Mouse (Mus musculus): ENCODE measurements around the gene Schip1.

The Schip1 gene

DNA sequence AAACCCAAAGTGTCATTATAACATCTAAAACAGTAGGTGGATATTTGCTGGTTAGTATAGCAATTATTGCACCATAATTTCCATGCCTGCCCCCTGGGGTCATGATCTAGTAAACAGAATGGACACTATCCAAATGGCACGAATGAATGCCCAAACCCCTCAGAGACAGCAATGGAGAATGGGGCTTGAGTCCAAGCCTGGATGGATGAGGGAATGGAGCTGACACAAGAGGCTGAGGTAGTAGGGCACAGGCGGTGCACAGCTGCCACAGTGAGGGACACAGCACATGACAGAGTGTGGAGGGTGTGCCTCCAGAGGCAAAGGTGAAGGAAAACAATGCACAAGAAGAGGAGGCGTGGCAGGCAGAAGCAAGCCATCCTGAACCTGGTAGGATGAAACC lies 207.3 kb downstream of the Schip1 start:
- no peak for DNase-seq (ENCODE audit: low spot score)

DNA sequence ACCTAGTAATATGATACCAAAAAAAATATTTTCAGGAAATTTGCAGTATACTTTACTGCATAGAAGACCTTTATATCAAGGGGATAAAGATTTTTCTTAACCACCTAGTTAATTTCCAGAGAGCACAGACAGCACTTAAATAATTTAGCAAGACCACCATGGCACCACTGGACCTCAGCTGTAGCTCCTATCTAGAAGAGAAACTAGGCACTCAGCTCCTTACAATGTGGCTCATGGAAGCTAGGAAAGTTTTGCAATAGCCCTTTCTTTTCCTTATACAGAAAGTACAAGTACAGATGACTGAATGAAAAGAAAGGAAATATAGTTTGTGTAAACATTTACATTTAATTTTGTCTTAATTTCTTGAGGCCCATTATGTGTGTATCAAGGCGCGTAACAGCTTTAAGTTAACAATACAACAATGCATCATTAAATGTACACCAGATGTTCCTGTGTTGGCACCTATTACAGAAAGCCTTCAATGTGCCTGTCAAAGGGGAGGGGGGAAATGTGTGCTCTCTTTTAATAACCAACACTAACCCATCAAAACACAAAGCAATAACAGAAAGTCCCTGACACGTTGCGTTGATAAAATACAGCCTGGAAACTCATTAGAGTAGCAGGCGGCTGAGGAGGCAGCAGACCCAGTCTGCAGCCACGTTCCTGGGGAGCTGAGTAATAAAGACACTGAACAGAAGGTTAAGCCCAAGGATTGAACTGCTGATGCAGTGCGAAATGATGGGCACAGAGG lies 218.4 kb downstream of the Schip1 start:
- DNase-seq (ENCODE audit: low spot score), result no peak

DNA sequence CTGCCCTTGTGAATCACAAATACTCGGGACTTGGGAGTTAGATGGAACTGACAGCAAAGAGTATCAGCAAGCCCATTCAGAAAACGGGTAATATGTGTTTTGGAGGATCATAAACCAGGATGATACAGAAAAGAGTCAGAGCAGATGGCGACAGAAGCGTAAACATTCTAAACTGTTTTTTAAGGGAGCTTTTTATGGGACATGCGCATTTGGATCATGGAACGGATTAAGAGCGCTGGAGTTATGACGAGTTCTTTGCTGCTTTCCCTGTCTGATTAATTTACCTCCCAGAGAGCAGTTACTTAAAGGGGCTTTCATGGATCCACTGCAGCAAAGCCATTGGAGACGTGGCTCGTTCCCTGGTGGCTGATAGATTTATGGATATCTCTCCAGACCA lies 219.0 kb downstream of the Schip1 start:
- no peak for DNase-seq (ENCODE audit: low spot score)

DNA sequence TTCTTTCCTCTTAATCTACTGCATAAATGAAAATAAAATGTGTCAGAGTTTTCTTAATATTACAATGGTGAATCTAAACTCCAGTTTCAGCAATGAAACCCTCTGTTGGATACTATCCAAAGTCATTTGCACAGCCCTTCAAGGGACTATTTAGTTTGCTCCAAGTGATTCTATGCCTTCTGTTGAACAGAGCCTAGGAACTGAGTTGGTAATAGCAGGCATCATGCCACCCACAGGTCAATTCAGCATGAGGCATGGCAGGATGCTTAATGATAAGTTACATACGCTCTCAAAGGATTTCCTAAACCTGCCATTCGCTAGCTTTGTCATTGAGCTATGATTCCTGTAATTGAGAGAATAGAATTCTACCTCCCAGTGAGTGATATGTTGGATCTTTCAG lies 219.9 kb downstream of the Schip1 start:
- DNase-seq (ENCODE audit: low spot score), result no peak

DNA sequence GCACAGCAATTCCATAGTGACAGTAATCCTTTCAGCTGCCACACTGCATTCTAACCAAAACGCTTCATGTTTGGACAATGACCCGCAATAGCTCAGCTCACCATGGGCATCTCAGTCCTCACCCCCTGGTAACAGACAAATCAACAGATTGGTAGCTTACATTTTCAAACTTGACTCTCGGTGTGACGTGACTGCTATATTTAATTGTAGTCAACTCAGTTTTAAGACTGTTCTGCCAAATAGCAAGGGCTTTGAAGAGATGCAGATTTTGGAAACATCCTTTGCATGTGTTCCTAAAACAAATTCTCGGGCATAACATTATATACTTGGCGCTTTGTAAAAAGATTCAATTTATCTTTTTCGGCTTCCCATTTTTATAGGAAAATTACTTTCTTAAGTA lies 232.2 kb downstream of the Schip1 start:
- no peak for DNase-seq (ENCODE audit: low spot score)

DNA sequence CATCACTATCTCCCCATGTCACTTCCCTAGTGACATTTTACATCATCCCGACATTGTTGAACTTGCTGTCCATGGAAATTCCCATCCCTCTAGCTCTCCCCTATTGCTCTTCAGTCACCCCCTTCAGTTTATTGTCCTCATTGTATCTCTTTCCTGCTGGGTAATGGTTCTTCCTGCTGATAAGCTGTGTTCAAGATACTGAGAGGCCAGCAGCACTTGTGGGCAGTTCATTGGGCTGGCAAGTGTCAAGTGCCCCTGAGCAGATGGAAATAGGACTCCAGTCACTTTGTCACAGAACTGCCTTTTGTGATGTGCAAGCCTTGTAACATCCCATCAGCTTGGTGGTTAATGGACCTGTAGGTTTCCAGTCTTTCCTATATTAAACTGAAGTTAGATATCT lies 241.0 kb downstream of the Schip1 start:
- no peak for DNase-seq (ENCODE audit: low spot score)

DNA sequence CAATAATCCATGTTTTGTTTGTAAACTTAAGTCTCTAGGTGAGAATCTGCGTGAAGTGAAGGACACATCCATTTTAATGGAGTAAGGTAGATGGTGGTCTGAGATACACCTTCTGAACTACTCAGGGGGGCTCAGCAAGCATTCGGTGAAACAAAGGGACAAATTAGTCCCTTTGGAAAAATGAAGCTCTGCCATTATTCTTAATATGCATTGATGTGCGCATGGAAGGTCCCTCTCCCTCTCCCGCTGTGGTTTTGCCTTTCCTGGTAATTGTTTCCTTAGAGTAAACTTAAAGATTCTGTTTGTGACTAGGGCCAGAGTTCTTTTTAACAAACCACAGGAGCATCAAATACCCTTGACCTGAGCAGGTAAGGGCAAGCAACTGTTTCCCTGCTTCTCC lies 242.1 kb downstream of the Schip1 start:
- DNase-seq (ENCODE audit: low spot score), result no peak

DNA sequence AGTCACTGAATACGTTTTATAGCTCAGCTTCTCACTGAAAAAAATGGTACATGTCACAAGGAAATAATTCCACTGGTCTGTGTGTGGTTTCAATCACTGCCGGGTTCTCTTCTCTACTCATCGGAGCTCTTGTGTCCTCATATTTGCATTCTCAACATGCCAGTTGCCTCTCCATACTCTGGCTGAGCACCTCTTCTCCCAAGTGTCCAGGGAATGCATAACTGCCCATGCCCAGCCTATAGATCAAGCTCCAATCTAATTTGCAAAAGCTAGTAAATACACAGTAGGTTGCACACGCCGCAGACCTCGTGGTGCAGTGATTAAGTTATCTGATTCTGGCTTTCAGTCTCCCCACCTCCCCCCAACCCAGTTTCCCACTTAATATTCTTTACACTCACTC lies 261.0 kb downstream of the Schip1 start:
- no peak for DNase-seq (ENCODE audit: low spot score)

DNA sequence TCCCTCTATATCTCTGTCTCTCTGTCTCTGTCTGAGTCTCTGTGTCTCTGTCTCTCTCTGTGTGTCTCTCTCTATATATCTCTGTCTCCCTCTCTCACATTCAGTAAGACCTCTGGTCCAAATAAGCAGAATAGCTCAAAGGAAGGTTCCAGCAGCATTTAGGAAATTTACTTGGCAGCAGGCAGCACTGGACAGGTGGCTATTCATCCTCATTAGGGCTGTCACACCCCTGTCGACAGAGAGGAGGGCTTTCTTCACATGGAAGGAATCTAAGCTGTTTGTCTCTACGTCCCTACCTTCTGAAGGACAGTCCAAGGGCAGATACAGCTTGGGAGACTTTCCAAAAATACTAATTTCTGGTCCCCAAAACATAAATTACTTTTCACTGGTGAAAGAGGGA lies 267.9 kb downstream of the Schip1 start:
- no peak for DNase-seq (ENCODE audit: low spot score)

DNA sequence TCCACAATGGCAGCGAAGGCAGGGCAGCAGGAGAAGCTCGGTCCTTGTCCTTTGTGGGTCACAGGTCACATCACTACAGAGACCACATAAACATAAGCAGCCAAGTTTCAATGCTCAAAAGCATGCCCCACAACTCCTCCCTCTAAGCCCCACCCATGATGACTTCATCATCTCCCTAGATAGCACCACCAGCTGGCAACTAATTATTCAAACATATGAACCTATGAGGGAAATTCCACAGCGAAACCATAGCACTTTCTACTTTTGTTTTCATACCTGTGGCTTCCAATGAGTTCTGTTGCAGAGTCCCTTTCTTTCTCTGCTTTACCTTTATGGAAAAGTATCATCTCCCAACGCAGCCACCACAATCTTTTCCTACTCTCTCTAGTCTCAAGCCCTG lies 270.9 kb downstream of the Schip1 start:
- no peak for DNase-seq (ENCODE audit: low spot score)

DNA sequence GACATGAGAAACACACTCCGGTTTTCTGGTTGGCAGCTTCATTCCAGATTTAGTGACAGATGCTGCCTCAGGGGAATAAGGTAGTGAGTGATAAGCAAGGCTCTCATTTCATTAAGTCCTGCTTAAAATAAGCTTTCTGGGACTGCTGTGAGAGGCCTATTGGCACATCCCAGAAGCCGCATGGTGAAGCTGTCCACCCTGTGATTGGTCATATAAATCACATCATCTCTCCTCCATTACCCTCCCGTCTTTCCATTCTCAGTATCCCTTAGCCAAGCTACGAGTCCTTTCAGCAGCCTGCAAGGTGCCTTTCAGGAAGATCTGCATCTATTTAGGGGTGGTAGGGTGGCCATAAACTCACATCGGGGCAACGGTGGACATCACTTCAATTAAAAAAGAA lies 286.0 kb downstream of the Schip1 start:
- no peak for DNase-seq (ENCODE audit: low spot score)

DNA sequence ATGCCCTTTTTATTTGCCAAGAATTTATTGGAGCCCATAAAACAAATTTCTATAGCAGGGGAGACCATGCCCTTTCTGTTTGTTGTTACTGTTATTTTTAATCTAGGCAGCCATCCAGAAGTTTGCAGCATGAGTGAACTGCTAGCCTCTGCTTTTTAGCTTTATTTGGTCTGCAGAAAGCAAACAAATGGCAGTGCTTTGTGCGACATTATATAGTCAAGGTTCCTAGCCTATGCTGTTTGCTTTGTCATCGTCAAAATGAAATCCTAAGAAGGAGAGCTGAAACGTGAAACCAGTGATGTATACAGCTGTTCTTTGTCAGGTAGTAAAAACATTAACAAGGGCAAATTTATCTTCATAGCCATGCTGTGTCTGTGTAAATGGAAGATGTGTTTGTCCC lies 286.9 kb downstream of the Schip1 start:
- DNase-seq (ENCODE audit: low spot score), result no peak

DNA sequence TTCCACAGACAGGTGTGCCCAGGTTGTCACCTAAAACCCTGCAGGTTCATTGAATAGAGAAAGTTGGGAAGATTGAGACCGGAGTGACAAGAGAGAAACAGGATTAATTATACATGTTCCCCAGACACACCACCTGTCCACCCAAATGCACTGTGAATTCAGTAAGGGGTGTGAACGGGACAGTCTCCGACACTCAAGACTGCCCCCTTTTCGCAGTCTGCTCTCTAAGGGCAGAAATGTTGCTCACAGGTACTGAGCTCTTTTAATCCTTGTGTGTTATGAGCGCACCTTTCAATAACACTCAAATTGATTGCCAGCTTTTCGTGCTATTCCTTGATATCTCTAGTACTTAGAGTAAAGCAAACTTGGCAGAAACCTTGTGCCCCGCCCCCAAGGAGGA lies 288.4 kb downstream of the Schip1 start:
- DNase-seq (ENCODE audit: low spot score), result no peak

DNA sequence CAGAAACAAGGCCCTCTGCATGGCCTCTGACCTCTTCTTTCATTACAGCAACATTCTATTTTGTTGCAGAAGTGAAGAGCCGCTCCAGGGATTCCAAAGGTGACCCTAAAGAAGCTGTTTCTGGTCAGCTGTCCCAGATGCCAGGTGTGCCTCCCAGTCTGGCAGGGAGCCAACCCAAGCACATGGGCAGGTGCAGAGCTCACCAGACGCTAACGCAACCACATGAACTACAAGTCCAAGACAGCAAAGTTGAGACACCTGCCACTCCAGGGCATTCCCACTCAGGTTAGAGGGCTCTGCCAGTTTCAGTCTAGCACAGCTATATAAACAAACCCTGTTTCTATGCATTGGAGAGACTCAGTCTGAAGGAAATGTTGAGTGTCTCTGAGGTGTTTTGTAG lies 288.9 kb downstream of the Schip1 start:
- DNase-seq (ENCODE audit: low spot score), result no peak

DNA sequence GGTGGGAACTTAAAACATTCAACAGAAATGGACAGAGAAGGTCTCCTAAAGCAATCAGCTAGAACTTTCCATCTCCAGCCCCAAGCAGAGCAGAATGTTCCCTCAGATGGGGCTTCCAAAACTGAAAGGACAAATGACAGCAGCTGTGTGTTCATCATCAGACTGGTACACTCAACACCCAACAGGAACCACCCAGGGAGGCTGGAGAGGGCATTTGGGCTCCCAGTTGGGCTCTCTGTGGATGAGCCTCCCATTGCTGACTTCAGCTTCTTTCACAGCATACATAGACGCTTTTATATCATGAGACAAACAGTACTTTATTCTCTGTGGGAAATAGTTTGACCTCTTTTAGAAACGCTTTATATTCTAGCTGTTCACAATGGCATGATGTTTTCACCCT lies 291.9 kb downstream of the Schip1 start:
- DNase-seq (ENCODE audit: low spot score), result no peak

DNA sequence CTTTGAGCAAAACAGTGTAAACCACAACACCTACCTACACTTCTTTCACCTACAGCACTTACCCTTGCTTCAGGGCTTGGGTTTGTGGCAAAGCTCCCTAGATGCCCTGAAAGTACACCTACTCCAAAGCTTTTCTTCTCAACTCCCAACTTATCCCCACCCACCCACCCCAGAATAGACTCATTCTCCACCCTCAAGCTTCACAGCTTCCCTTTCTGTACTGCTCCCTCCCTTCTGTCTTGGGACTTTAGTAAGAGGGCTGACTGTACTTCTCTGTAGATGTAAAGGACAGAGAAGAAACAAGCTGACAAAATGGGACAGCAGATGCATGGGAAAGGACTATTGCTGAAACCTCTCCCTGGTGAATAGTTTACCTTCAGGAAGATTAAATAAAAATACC lies 303.4 kb downstream of the Schip1 start:
- no peak for DNase-seq (ENCODE audit: low spot score)

DNA sequence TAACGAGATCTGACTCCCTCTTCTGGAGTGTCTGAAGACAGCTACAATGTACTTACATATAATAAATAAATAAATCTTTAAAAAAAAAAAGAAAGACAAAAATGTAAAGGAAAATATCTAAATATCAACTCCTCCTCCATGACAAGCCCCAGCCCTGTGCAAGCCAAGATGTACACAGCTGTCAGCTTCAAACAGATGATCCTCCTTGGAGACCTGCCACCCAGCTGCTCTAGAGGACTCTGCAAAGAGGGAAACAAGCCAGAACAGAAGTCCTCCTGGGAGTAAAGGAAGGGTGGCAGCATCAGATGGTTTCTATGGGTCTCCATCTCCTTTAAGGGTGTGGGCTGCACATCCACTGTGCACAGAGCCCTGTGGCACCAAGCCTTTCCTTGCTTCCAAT lies 308.3 kb downstream of the Schip1 start:
- no peak for DNase-seq (ENCODE audit: low spot score)

DNA sequence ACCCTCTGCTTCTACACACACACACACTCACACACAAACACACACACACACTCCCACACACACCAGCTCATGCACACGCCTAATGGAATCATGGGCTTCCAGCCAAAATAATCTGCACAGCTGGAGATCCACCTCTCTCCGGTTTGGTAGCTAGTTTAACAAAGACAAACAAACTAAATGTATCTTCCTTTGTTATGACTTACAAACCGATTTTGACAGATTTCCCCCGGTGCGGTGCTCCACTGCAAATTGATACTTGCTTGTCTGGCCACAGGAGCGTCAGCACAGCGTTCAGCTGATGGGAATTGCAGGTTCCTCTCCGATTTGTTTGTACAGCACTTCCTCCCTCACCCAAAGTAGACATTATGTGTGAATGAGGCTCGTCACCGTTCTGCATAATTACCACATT lies 310.5 kb downstream of the Schip1 start:
- no peak for DNase-seq (ENCODE audit: low spot score)

DNA sequence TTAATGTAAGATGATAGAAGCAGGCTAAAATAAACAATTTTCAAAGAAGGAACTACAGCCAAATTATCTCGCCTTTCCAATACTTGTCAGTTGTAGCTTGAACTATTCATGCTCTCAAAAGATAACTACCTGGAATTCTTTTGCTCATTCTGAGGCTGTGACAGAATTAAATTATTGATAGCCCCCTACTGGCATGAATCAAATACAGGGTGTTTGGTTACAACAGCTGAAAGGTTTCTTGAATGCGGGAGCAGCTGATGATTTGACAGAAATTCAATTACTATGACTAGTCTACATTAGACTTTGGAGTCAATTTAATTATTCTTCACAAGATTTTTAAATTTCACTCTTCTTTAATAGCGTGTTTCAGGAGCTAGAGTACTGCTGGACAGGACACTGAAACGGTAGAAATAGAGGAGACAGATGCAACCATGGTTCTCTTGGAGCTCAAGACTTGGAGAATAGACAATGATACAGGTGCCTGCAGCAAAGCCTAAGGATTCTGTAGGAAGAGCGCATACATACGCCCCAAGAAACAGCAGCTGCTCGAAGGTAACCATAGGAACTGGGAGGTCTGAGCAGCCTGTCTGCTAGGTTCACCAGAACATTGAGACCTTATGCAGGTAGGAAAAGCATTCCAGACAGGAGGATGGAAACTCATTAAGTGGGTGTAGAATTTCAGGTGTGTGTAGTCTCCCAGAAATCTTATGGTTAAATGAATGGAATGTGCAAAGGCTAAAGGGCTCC lies 313.0 kb downstream of the Schip1 start:
- DNase-seq (ENCODE audit: low spot score), result no peak

DNA sequence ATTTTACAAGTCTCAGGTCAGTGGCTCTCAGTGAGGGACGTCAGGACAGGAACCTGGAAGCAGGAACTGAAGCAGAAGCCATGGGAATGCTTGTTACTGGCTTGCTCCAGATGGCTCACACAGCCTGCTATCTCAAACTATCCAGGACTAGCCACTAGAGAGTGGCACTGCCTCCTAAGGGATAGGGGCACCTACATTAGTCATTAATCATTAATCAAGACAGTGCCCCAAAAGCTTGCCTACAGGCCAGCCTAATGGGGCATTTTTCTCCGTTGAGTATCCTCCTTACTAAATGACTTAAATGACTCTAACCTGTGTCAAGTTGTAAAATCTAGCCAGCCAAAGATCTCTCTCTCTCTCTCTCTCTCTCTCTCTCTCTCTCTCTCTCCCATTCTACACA lies 314.2 kb downstream of the Schip1 start:
- DNase-seq (ENCODE audit: low spot score), result no peak

DNA sequence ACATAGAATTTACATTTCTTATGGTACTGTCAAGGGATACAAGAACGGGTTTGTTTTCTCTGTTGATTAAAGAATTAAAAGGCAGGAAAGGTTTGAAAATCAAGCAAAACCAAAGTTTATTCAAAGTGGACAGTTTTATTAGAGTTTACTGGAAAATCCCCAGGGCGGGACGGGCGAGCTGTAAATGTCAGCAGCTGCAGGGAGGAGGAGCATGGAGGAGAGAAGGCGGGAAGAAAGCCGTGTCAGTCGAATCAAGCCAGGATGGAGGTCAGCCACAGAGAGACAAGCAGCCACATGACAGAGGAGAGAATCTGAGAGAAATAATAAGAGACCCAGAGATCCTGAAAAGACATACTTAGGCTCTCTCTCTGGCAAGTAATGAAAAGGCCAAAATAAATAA lies 314.6 kb downstream of the Schip1 start:
- DNase-seq (ENCODE audit: low spot score), result no peak

DNA sequence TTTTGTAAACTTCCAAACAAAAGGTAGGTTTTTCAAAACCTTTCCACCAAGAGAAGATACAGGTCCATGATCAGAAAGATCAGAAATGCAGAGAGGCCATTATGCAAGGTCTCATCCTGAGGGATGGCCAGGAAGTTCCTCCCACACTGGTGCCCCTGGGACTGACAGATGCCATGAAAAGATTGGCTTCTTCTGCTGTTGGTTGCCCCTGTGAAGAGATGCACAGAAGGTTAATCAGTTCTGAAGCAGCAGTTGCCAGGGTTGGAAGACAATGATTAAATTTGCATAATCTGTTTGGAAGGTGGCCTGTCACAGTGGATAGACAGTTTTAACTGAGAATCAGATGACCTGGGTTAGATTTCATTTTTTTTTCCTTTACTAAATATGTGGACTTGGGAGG lies 319.1 kb downstream of the Schip1 start:
- DNase-seq (ENCODE audit: low spot score), result no peak

DNA sequence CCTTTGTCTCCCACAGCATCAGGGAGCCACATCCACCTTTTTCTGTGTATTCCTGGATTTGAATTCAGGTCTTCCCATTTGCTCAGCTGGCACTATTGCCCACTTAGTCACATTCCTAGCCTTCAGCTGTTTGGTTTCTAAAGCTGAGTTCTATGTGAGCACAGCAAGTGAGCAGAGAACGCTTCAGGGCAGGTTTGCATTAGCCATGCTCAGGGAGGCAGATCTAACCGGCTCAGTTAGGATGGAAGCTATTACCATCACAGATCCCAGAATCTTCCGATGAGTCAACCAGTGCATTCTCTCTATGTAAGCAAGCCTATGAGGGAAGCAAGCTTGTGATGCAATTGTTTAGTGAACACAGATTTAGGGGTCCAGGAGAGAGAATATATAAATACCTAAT lies 320.9 kb downstream of the Schip1 start:
- no peak for DNase-seq (ENCODE audit: low spot score)

DNA sequence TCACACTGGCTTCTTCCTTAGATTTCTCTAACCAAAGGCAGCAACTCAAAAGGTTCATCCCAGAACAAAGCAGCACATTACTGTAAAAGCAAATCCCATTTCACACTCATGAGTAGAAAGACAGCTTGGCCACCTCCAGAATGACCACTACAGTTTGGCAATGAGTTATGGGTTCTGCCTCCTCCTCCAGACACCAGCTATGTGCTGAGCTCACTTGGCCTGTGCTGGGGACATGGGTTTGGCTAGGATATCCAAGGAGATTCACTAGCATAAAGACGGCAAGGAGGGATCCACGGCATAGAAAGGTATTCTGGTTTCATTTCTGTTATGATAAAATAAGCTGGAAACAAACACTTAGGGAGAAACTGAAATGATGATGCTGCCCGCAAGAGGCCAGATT lies 323.4 kb downstream of the Schip1 start:
- no peak for DNase-seq (ENCODE audit: low spot score)

Measured in spleen, adult 12 weeks (tissue).